Mouse (Mus musculus) kidney, embryonic 14.5 days (tissue): ENCODE measurements at regions not wholly inside any gene's neighbourhood (a gene's known extent, or its start where the extent isn't known, plus 50 kb on each side); places are given as distances from the start of the nearest gene placed in this dataset.

Experiments
- ATAC-seq: fragments of 200-750 bp; cut with Nextera tagmentation; 2 replicates; pipeline ENCODE4 v1.8.0; 2017; ENCODE audit warnings: moderate number of reproducible peaks, mild to moderate bottlenecking, moderate TSS enrichment, moderate library complexity; ENCODE audit not compliant: low FRiP score, low TSS enrichment
- H3K27ac ChIP-seq: fragments of 300-500 bp; sonication (generic); 2 replicates; pipeline ENCODE4 v1.5.1; 2014; ENCODE audit warnings: low read depth, mild to moderate bottlenecking, low read length, moderate library complexity, mixed read lengths
- H3K27me3 ChIP-seq: fragments of 300-500 bp; sonication (generic); 2 replicates; pipeline ENCODE4 v1.6.1; 2014; ENCODE audit warnings: mild to moderate bottlenecking, low read length; ENCODE audit not compliant: control insufficient read depth, insufficient read depth
- H3K36me3 ChIP-seq: fragments of 300-500 bp; sonication (generic); 2 replicates; pipeline ENCODE4 v1.6.1; 2014; ENCODE audit warnings: low read length, mixed read lengths; ENCODE audit not compliant: control insufficient read depth, insufficient read depth
- H3K4me1 ChIP-seq: fragments of 300-500 bp; sonication (generic); 2 replicates; pipeline ENCODE4 v1.6.1; 2014; ENCODE audit warnings: low read length, mixed read lengths; ENCODE audit not compliant: control insufficient read depth, insufficient read depth
- H3K4me2 ChIP-seq: fragments of 300-500 bp; sonication (generic); replicated peaks from 2 replicates; pipeline ENCODE4 v1.6.1; 2014; ENCODE audit warnings: low read depth, mild to moderate bottlenecking, low read length
- H3K4me3 ChIP-seq: fragments of 300-500 bp; sonication (generic); 2 replicates; pipeline ENCODE4 v1.5.1; 2014; ENCODE audit warnings: mild to moderate bottlenecking, low read length
- H3K9ac ChIP-seq: fragments of 300-500 bp; sonication (generic); 2 replicates; pipeline ENCODE4 v1.6.1; 2014; ENCODE audit warnings: low read depth, mild to moderate bottlenecking, low read length, moderate library complexity
- H3K9me3 ChIP-seq: fragments of 300-500 bp; sonication (generic); 2 replicates; pipeline ENCODE4 v1.6.1; 2016; ENCODE audit warnings: low read length; ENCODE audit not compliant: control insufficient read depth
- WGBS: fragments of 180-500 bp; shearing (Covaris S2); extraction: QIAGEN DNeasy Blood & Tissue Kit; methylation state at CpG from one replicate; pipeline ENCODE4 v1.1.7; 2014; 5-methylcytosine and 5-hydroxymethylcytosine counted together

DNA sequence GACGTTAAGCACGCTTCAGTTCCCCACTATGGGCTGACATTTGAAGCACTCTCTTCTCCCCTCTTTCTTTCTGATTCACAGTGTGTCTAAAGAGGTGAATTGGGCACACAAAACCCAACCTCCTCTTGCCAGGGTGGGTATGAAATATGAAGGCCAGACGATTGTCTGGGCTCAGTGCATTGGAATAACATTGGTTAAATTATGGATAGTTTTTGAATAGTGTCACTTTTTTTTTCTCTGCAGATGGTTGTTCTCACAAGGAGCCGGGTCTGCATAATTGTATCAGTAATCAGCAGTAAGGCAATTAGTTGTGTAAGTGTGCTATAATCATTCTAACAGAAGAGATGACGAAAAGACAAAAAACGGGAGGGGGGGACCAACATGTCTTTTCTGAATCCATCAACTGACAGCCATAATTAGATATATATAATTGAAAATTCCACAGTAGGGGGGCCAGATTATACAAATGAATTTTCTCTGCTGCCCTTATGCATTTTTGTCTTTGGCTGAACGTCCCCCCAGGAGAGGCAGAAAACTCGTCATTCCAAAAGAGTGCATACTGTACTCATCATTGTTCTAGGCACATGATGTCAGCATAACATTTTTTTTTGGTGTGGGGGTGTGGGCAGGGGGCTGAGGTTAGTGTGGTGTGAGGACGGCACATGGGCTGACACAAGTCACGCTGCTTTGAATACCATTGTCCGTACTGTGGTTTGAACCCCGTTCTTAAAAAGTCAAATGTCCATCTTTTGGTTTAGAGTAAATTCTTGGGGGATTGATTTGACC is 280.7 kb upstream of the Sall1 start:
- no peak for ATAC-seq
- Histone ChIP-seq H3K27ac (no peak overlapping the region), H3K4me3 (no peak overlapping the region), H3K9me3 (no peaks in the 10 kb centered on the region), H3K4me2 (no peak overlapping the region), H3K36me3 (no peaks in the 10 kb centered on the region), H3K9ac (no peak overlapping the region), H3K4me1 (no peaks in the 10 kb centered on the region), H3K27me3 (no peaks in the 10 kb centered on the region)
- 70% methylated on average over 12 of the region's 12 CpGs for WGBS

DNA sequence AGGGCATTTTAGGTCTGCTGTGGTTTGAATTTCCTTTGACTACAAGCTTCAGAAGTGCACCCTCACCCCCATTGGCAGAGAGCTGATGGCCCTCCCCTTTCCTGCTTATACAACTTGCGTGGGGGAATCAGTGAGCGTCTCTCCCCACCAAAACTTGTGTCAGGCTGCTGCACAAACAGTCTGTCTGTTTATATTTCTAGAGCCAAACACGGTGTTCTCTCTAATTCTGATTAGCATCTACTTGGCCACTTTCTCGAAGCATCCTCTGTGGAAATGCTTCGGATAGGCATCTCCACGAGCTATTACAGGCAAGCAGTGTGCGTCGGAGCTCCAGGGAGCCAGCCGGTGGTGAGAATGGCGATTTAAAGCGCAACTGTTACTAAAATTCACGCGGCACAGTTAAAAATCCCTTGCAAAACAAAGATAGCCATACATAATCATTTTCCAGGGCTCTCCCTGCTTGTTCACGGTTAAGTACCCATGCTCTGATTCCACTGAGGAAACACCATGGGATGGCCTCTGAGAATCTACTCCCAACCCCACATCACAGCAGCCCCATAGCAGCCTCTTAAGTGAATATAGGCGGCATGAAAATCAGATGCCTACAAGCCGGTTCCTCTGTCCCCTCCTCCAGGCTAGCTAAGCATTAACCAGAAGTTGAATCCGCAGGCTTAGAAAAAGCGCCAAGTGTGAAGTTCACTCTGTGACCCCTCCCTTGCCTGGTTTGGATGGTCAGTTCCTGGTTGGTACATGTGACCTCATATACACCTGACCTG is 273.7 kb upstream of the Sall1 start:
- Histone ChIP-seq H3K4me1 (peaks cover 11% of the 10 kb centered on the region), H3K27ac (peak overlapping the region; percentile 65; the same call in 1 of the 2 replicates), H3K9ac (no peak overlapping the region), H3K4me2 (peak overlapping the region; percentile 12), H3K9me3 (no peaks in the 10 kb centered on the region), H3K4me3 (no peak overlapping the region), H3K27me3 (no peaks in the 10 kb centered on the region), H3K36me3 (no peaks in the 10 kb centered on the region)
- peak; percentile 73 for ATAC-seq
- whole genome bisulfite sequencing = 31% methylated on average over 18 of the region's 18 CpGs

DNA sequence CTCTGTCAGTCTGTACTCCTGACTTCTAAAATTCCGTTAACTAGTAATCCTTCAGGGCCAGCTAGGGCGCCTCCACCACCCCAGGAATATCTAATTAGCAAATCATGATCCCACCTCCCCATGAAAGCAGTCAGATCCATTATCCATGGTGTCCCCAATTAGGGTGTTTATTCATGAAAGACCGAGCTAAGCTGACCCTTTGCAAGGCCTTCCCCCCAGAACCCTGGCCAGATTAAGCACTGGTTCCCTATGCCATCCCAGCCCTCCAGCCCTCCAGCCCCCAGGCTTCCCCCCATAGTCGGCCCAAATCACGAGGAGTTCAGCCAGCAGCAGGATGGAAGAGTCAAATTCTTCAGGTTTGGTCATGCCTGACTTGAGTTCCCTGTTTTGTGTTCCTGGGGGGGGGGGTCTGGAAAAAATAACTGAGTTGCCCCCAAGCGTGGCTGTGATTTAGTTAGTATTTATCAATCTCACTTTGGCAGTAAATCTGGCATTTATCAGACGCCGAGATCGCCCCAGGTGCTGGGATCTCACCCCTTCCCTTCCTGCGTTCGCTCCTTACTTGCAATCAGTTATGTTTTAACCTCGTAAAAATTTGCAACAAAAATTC is 272.7 kb upstream of the Sall1 start:
- ATAC-seq = 0 out of 2 replicates have a peak, but pooled peaks have one; percentile 53
- Histone ChIP-seq H3K27ac (peak overlapping the region; percentile 18; the same call in 1 of the 2 replicates), H3K4me2 (no peak overlapping the region; the same call in 1 of the 2 replicates)

DNA sequence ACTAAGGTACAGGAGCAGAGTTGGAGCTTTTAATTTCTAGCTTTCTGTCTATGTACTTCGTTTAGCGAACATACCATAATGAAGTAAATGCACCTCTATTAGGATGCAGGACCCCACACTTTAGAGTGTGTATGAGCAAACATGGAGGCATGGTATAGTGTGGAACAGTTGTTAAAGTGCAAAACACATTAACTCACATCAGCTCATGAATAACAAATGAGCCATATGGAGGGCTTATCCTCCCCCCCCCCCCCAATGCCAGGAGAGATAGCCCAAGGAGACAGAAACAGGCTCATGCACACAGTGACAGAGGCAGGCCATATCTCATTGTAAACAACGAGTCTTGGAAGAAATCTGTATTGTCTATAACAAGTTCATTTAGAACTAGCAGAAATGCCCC is 270.9 kb upstream of the Sall1 start:
- Histone ChIP-seq H3K9me3 (no peaks in the 10 kb centered on the region), H3K36me3 (no peaks in the 10 kb centered on the region), H3K4me3 (no peak overlapping the region), H3K27ac (no peak overlapping the region), H3K4me1 (peaks cover 14% of the 10 kb centered on the region), H3K27me3 (no peaks in the 10 kb centered on the region), H3K4me2 (no peak overlapping the region), H3K9ac (no peak overlapping the region)
- ATAC-seq = no peak
- WGBS = 89% methylated on average over 3 of the region's 3 CpGs

More for the DNA sequence above, 272.7 kb upstream of the Sall1 start:
- Histone ChIP-seq H3K4me3 (no peak overlapping the region), H3K27me3 (no peaks in the 10 kb centered on the region), H3K4me1 (peaks cover 11% of the 10 kb centered on the region), H3K9me3 (no peaks in the 10 kb centered on the region), H3K36me3 (no peaks in the 10 kb centered on the region), H3K9ac (no peak overlapping the region)
- WGBS = 43% methylated on average over 12 of the region's 12 CpGs

DNA sequence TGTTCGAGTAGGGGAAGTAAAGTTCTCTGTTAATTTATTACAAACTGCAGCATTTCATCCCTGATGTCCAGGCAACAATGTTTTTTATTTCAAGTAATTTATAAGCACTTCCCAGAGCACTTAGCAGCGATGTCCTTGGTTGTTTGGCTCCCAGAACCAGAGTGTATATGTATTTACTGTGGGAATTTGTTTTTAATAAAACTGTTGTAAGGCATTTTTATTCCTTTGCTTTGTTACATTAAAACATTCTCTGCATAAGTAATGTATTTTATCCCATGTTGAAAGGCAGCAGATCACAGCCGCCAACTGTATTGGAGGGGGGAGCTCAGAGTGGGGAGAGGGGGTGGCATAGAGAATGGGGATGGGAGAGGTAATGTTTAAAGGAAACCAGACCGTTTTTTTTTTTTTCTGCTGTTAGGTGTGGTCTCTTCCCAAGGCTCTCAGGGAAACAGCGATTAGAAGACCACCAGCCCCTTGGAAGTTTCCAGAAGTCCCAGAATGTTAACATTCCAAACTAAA is 266.8 kb upstream of the Sall1 start:
- WGBS = 36% methylated on average over 5 of the region's 5 CpGs
- H3K27ac ChIP-seq = no peak overlapping the region
- ATAC-seq = no peak

DNA sequence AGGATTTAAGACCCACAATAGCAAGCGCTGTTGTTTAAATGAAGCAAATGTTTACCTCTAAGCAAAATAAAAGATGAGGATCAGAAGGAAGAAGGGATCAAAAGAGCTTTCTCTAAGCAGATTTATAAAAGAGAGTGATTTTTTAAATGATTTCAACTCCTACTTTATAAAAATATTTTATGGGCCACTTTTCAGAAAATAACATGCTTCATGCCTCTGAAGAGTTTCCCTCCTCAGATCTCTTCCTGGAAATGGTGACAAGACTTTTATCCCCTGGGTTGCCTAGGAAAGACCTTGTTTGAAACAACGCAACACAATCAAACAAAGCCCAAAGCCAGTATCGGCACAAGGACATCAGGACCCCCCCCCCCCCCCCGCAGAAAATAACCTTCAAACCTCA is 265.6 kb upstream of the Sall1 start:
- no peaks in the 10 kb centered on the region for H3K36me3 ChIP-seq
- ATAC-seq = no peak
- WGBS = 23% methylated on average over 4 of the region's 4 CpGs

More for the DNA sequence above, 266.8 kb upstream of the Sall1 start:
- Histone ChIP-seq H3K27me3 (no peaks in the 10 kb centered on the region), H3K9me3 (no peaks in the 10 kb centered on the region), H3K9ac (no peak overlapping the region), H3K4me3 (no peak overlapping the region), H3K36me3 (no peaks in the 10 kb centered on the region), H3K4me2 (no peak overlapping the region), H3K4me1 (peaks cover 9% of the 10 kb centered on the region)

DNA sequence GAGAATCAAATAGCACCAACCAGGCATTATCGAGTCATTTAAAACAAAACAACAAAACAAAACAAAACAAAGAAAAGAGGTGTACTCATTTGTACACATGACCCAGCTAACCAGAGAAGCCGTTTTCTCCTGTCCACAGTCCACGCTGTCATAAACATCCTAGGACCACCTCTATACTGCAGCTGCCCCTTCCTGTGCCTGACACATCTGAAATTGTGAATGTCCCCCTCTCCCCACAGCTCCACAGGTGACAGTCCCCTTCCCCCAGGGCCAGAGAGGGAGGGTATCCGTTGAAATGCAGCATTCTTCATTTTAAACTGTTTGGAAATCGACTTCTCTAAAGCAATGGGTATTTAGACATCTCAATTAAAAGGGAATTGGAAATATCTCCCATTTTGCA is 265.0 kb upstream of the Sall1 start:
- ATAC-seq = no peak
- no peak overlapping the region for H3K27ac ChIP-seq
- WGBS = 35% methylated on average over 5 of the region's 5 CpGs
- H3K36me3 ChIP-seq = no peaks in the 10 kb centered on the region
- H3K9ac ChIP-seq = no peak overlapping the region
- no peaks in the 10 kb centered on the region for H3K9me3 ChIP-seq
- no peak overlapping the region for H3K4me3 ChIP-seq
- H3K4me1 ChIP-seq = peaks cover 8% of the 10 kb centered on the region; the same call in 1 of the 2 replicates
- H3K4me2 ChIP-seq = no peak overlapping the region
- no peaks in the 10 kb centered on the region for H3K27me3 ChIP-seq

More for the DNA sequence above, 265.6 kb upstream of the Sall1 start:
- Histone ChIP-seq H3K4me1 (peaks cover 8% of the 10 kb centered on the region; the same call in 1 of the 2 replicates), H3K9ac (no peak overlapping the region), H3K4me3 (no peak overlapping the region), H3K4me2 (no peak overlapping the region), H3K27me3 (no peaks in the 10 kb centered on the region), H3K27ac (no peak overlapping the region), H3K9me3 (no peaks in the 10 kb centered on the region)

DNA sequence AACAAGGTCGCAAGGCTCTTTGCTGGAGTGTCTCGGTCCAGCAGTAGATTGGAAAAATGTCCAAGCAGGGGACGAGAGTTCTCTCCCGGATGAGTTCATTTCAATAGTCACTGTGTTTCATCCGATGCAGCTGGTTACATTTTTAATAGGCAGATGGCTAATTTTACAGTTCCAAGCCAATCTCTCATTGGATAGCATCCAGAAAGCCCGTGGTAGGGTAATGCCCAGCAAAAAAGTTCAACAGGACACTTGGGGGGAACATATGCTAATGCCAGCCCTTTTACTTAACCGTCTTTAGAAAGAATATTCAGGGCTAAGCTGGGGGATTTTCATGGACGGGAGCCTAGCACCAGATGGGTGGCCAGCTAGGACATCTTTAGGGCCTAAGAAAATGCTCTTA is 264.6 kb upstream of the Sall1 start:
- Histone ChIP-seq H3K4me3 (no peak overlapping the region), H3K27ac (no peak overlapping the region), H3K9ac (no peak overlapping the region), H3K36me3 (no peaks in the 10 kb centered on the region), H3K9me3 (no peaks in the 10 kb centered on the region), H3K4me1 (peaks cover 8% of the 10 kb centered on the region; the same call in 1 of the 2 replicates), H3K4me2 (no peak overlapping the region), H3K27me3 (no peaks in the 10 kb centered on the region)
- 73% methylated on average over 8 of the region's 8 CpGs for WGBS
- ATAC-seq = no peak
